Mouse (Mus musculus): ENCODE measurements around the gene Zfp366. TPM values are rescaled to one million over a fixed set of nuclear protein-coding genes. Genes with fewer than 3 reads are reported as not detected.

Zfp366 gene
- total and polyA plus RNA-seq, 2 experiments from 2014 or later = 0.41 to 3.0 TPM

- no peak for DNase-seq
- no peaks in the 10 kb centered on the region for H3K9me3 ChIP-seq (ENCODE audit: low read length)
- ATAC-seq = no peak
- H3K4me2 ChIP-seq (ENCODE audit: low read depth) = no peak overlapping the region
- peaks cover 3% of the 10 kb centered on the region; the same call in 1 of the 2 replicates for H3K4me1 ChIP-seq (ENCODE audit: insufficient read depth)
- H3K27ac ChIP-seq (ENCODE audit: low read depth, low read length) = no peak overlapping the region
- no peak for TF ChIP-seq CTCF (IDR thresholded peaks at IDR 0.05; ENCODE audit: low read depth)
- no peaks in the 10 kb centered on the region for H3K27me3 ChIP-seq (ENCODE audit: insufficient read depth, low read length)
- H3K9ac ChIP-seq = no peak overlapping the region
- no peaks in the 10 kb centered on the region for H3K36me3 ChIP-seq (ENCODE audit: insufficient read depth)
- WGBS = 43% methylated on average over 6 of the region's 6 CpGs
- H3K4me3 ChIP-seq (ENCODE audit: low read depth, low read length) = no peak overlapping the region
Observed at GRCm38 (mm10) chr13:99239741-99240140, 55.1 kb downstream of the Zfp366 start.

GRCm38 (mm10) chr13:99241984-99242383 is 57.4 kb downstream of the Zfp366 start:
- no peak for ATAC-seq
- H3K9ac ChIP-seq = no peak overlapping the region
- H3K4me2 ChIP-seq (ENCODE audit: low read depth) = no peak overlapping the region
- TF ChIP-seq CTCF (IDR thresholded peaks at IDR 0.05; ENCODE audit: low read depth) = no peak
- H3K4me1 ChIP-seq (ENCODE audit: insufficient read depth) = peaks cover 3% of the 10 kb centered on the region; the same call in 1 of the 2 replicates
- no peaks in the 10 kb centered on the region for H3K27me3 ChIP-seq (ENCODE audit: insufficient read depth, low read length)
- no peaks in the 10 kb centered on the region for H3K36me3 ChIP-seq (ENCODE audit: insufficient read depth)
- H3K4me3 ChIP-seq (ENCODE audit: low read depth, low read length) = no peak overlapping the region
- no peaks in the 10 kb centered on the region for H3K9me3 ChIP-seq (ENCODE audit: low read length)
- no peak overlapping the region for H3K27ac ChIP-seq (ENCODE audit: low read depth, low read length)
- DNase-seq = no peak
- WGBS = 82% methylated on average over 3 of the region's 3 CpGs

GRCm38 (mm10) chr13:99242895-99243294 is 58.3 kb downstream of the Zfp366 start:
- Histone ChIP-seq H3K36me3 (ENCODE audit: insufficient read depth) (no peaks in the 10 kb centered on the region), H3K9ac (no peak overlapping the region), H3K4me2 (ENCODE audit: low read depth) (no peak overlapping the region), H3K9me3 (ENCODE audit: low read length) (no peaks in the 10 kb centered on the region), H3K27ac (ENCODE audit: low read depth, low read length) (no peak overlapping the region), H3K4me3 (ENCODE audit: low read depth, low read length) (no peak overlapping the region), H3K27me3 (ENCODE audit: insufficient read depth, low read length) (no peaks in the 10 kb centered on the region), H3K4me1 (ENCODE audit: insufficient read depth) (peaks cover 3% of the 10 kb centered on the region; the same call in 1 of the 2 replicates)
- TF ChIP-seq CTCF (IDR thresholded peaks at IDR 0.05; ENCODE audit: low read depth) = no peak
- DNase-seq (no peak), ATAC-seq (no peak)
- WGBS = 78% methylated on average over 4 of the region's 4 CpGs

GRCm38 (mm10) chr13:99243831-99244230 is 59.2 kb downstream of the Zfp366 start:
- no peak overlapping the region for H3K4me3 ChIP-seq (ENCODE audit: low read depth, low read length)
- H3K27ac ChIP-seq (ENCODE audit: low read depth, low read length) = no peak overlapping the region
- DNase-seq (no peak), ATAC-seq (no peak)
- no peaks in the 10 kb centered on the region for H3K36me3 ChIP-seq (ENCODE audit: insufficient read depth)
- H3K9me3 ChIP-seq (ENCODE audit: low read length) = no peaks in the 10 kb centered on the region
- H3K4me2 ChIP-seq (ENCODE audit: low read depth) = no peak overlapping the region
- no peaks in the 10 kb centered on the region for H3K27me3 ChIP-seq (ENCODE audit: insufficient read depth, low read length)
- 97% methylated on average over 9 of the region's 9 CpGs for WGBS
- no peak overlapping the region for H3K9ac ChIP-seq
- no peak for TF ChIP-seq CTCF (IDR thresholded peaks at IDR 0.05; ENCODE audit: low read depth)
- H3K4me1 ChIP-seq (ENCODE audit: insufficient read depth) = peaks cover 3% of the 10 kb centered on the region; the same call in 1 of the 2 replicates

GRCm38 (mm10) chr13:99244471-99244870 is 59.8 kb downstream of the Zfp366 start:
- DNase-seq (no peak), ATAC-seq (no peak)
- no peak overlapping the region for H3K9ac ChIP-seq
- no peak overlapping the region for H3K4me2 ChIP-seq (ENCODE audit: low read depth)
- H3K27me3 ChIP-seq (ENCODE audit: insufficient read depth, low read length) = no peaks in the 10 kb centered on the region
- 46% methylated on average over 6 of the region's 6 CpGs for WGBS
- no peaks in the 10 kb centered on the region for H3K36me3 ChIP-seq (ENCODE audit: insufficient read depth)
- H3K9me3 ChIP-seq (ENCODE audit: low read length) = no peaks in the 10 kb centered on the region
- no peaks in the 10 kb centered on the region for H3K4me1 ChIP-seq (ENCODE audit: insufficient read depth)
- no peak overlapping the region for H3K4me3 ChIP-seq (ENCODE audit: low read depth, low read length)
- TF ChIP-seq CTCF (IDR thresholded peaks at IDR 0.05; ENCODE audit: low read depth) = no peak
- no peak overlapping the region for H3K27ac ChIP-seq (ENCODE audit: low read depth, low read length)

GRCm38 (mm10) chr13:99244896-99245295 is 60.3 kb downstream of the Zfp366 start:
- Histone ChIP-seq H3K4me2 (ENCODE audit: low read depth) (no peak overlapping the region), H3K27ac (ENCODE audit: low read depth, low read length) (no peak overlapping the region), H3K36me3 (ENCODE audit: insufficient read depth) (no peaks in the 10 kb centered on the region), H3K9me3 (ENCODE audit: low read length) (no peaks in the 10 kb centered on the region), H3K27me3 (ENCODE audit: insufficient read depth, low read length) (no peaks in the 10 kb centered on the region), H3K9ac (no peak overlapping the region), H3K4me3 (ENCODE audit: low read depth, low read length) (no peak overlapping the region), H3K4me1 (ENCODE audit: insufficient read depth) (no peaks in the 10 kb centered on the region)
- no peak for ATAC-seq
- no peak for DNase-seq
- no peak for TF ChIP-seq CTCF (IDR thresholded peaks at IDR 0.05; ENCODE audit: low read depth)
- WGBS = 46% methylated on average over 3 of the region's 3 CpGs

- DNase-seq (no peak), ATAC-seq (no peak)
- Histone ChIP-seq H3K27me3 (ENCODE audit: insufficient read depth, low read length) (no peaks in the 10 kb centered on the region), H3K4me3 (ENCODE audit: low read depth, low read length) (no peak overlapping the region), H3K36me3 (ENCODE audit: insufficient read depth) (no peaks in the 10 kb centered on the region), H3K4me2 (ENCODE audit: low read depth) (no peak overlapping the region), H3K27ac (ENCODE audit: low read depth, low read length) (no peak overlapping the region), H3K9me3 (ENCODE audit: low read length) (no peaks in the 10 kb centered on the region), H3K9ac (no peak overlapping the region), H3K4me1 (ENCODE audit: insufficient read depth) (no peaks in the 10 kb centered on the region)
- WGBS = 86% methylated on average over 21 of the region's 21 CpGs
- TF ChIP-seq CTCF (IDR thresholded peaks at IDR 0.05; ENCODE audit: low read depth) = no peak
Observed at GRCm38 (mm10) chr13:99245916-99246460, 61.4 kb downstream of the Zfp366 start.

Data from forebrain, postnatal 0 days (tissue).